Mouse (Mus musculus) embryonic facial prominence, embryonic 11.5 days (tissue): ENCODE measurements around the gene Kcng3. TPM values are rescaled to one million over a fixed set of nuclear protein-coding genes. Genes with fewer than 3 reads are reported as not detected.

Experiments used
- ATAC-seq: fragments of 200-750 bp; cut with Nextera tagmentation; replicated peaks from 2 replicates; pipeline ENCODE4 v1.8.0; 2017; ENCODE audit warnings: low read depth; ENCODE audit not compliant: insufficient number of reproducible peaks, low FRiP score, low TSS enrichment
- DNase-seq: peaks from one replicate; pipeline ENCODE4 v3.0.0-alpha.2; 2015; ENCODE audit warnings: low spot score
- H3K27ac ChIP-seq: fragments of 300-500 bp; sonication (generic); replicated peaks from 2 replicates; pipeline ENCODE4 v1.5.1; 2014; ENCODE audit warnings: mild to moderate bottlenecking, low read depth, low read length, control low read depth
- H3K27me3 ChIP-seq: fragments of 300-500 bp; sonication (generic); 2 replicates; pipeline ENCODE4 v1.6.1; 2014; ENCODE audit warnings: mild to moderate bottlenecking, low read length, moderate library complexity, mixed read lengths; ENCODE audit not compliant: control insufficient read depth, insufficient read depth
- H3K36me3 ChIP-seq: fragments of 300-500 bp; sonication (generic); replicated peaks from 2 replicates; pipeline ENCODE4 v1.6.1; 2014; ENCODE audit warnings: low read depth, mild to moderate bottlenecking, low read length, moderate library complexity, mixed read lengths; ENCODE audit not compliant: control insufficient read depth, insufficient read depth
- H3K4me1 ChIP-seq: fragments of 300-500 bp; sonication (generic); 2 replicates; pipeline ENCODE4 v1.6.1; 2014; ENCODE audit warnings: low read length, mixed read lengths; ENCODE audit not compliant: control insufficient read depth, insufficient read depth
- H3K4me2 ChIP-seq: fragments of 300-500 bp; sonication (generic); 2 replicates; pipeline ENCODE4 v1.6.1; 2014; ENCODE audit warnings: low read depth, mild to moderate bottlenecking, control low read depth, low read length, moderate library complexity
- H3K4me3 ChIP-seq: fragments of 300-500 bp; sonication (generic); 2 replicates; pipeline ENCODE4 v1.5.1; 2014; ENCODE audit warnings: low read depth, low read length, control low read depth
- H3K9ac ChIP-seq: fragments of 300-500 bp; sonication (generic); replicated peaks from 2 replicates; pipeline ENCODE4 v1.6.1; 2014; ENCODE audit warnings: mild to moderate bottlenecking, control low read depth, low read length
- H3K9me3 ChIP-seq: fragments of 300-500 bp; sonication (generic); replicated peaks from 2 replicates; pipeline ENCODE4 v1.6.1; 2016; ENCODE audit warnings: mild to moderate bottlenecking, low read length, inconsistent platforms, mixed read lengths; ENCODE audit not compliant: control insufficient read depth
- WGBS: fragments of 180-500 bp; shearing (Covaris S2); extraction: QIAGEN DNeasy Blood & Tissue Kit; methylation state at CpG from one replicate; pipeline ENCODE4 v1.1.7; 2014; 5-methylcytosine and 5-hydroxymethylcytosine counted together
- polyA plus RNA-seq: library from polyadenylated mRNA; unstranded; fragments of >200 nt; fragmentation: Nextera tagmentation; extraction: Ambion mirVana; gene quantifications from 2 replicates; pipeline ENCODE4 v1.2.1, GENCODE M21; 2014

Kcng3 gene
- polyA plus RNA-seq, 1 experiment from 2014 or later, result not detected

- Histone ChIP-seq H3K4me2 (no peak overlapping the region), H3K27ac (no peak overlapping the region), H3K9ac (no peak overlapping the region), H3K9me3 (no peaks in the 10 kb centered on the region), H3K4me1 (no peaks in the 10 kb centered on the region), H3K4me3 (no peak overlapping the region), H3K27me3 (no peaks in the 10 kb centered on the region), H3K36me3 (no peaks in the 10 kb centered on the region)
- no peak for ATAC-seq
- WGBS, result 92% methylated on average over 11 of the region's 11 CpGs
- DNase-seq, result no peak
These were observed 54.8 kb downstream of the Kcng3 start for GRCm38 (mm10) chr17:83576810-83577371.

GRCm38 (mm10) chr17:83574615-83575014 lies 57.1 kb downstream of the Kcng3 start:
- H3K27ac ChIP-seq, result no peak overlapping the region
- no peaks in the 10 kb centered on the region for H3K36me3 ChIP-seq
- no peak overlapping the region for H3K9ac ChIP-seq
- no peak overlapping the region for H3K4me2 ChIP-seq
- no peak overlapping the region for H3K4me3 ChIP-seq
- H3K9me3 ChIP-seq, result no peaks in the 10 kb centered on the region
- DNase-seq (no peak), ATAC-seq (no peak)
- WGBS, result 89% methylated on average over 8 of the region's 8 CpGs
- no peaks in the 10 kb centered on the region for H3K4me1 ChIP-seq
- no peaks in the 10 kb centered on the region for H3K27me3 ChIP-seq

- DNase-seq, result no peak
- H3K4me3 ChIP-seq, result no peak overlapping the region
- no peak overlapping the region for H3K4me2 ChIP-seq
- no peaks in the 10 kb centered on the region for H3K27me3 ChIP-seq
- H3K9me3 ChIP-seq, result no peaks in the 10 kb centered on the region
- no peak overlapping the region for H3K27ac ChIP-seq
- ATAC-seq, result no peak
- WGBS, result 79% methylated on average over 6 of the region's 6 CpGs
- no peaks in the 10 kb centered on the region for H3K36me3 ChIP-seq
- H3K4me1 ChIP-seq, result no peaks in the 10 kb centered on the region
- no peak overlapping the region for H3K9ac ChIP-seq
These were observed 58.6 kb downstream of the Kcng3 start for GRCm38 (mm10) chr17:83573128-83573527.

GRCm38 (mm10) chr17:83572366-83572765 lies 59.3 kb downstream of the Kcng3 start:
- 52% methylated on average over 4 of the region's 4 CpGs for WGBS
- Histone ChIP-seq H3K27me3 (no peaks in the 10 kb centered on the region), H3K4me2 (no peak overlapping the region), H3K4me1 (no peaks in the 10 kb centered on the region), H3K9me3 (no peaks in the 10 kb centered on the region), H3K36me3 (no peaks in the 10 kb centered on the region), H3K27ac (no peak overlapping the region), H3K9ac (no peak overlapping the region), H3K4me3 (no peak overlapping the region)
- no peak for ATAC-seq
- DNase-seq, result no peak

GRCm38 (mm10) chr17:83567375-83567774 lies 64.3 kb downstream of the Kcng3 start:
- no peak for DNase-seq
- Histone ChIP-seq H3K27me3 (no peaks in the 10 kb centered on the region), H3K9ac (no peak overlapping the region), H3K4me2 (no peak overlapping the region), H3K4me1 (no peaks in the 10 kb centered on the region), H3K4me3 (no peak overlapping the region), H3K9me3 (no peaks in the 10 kb centered on the region), H3K27ac (no peak overlapping the region), H3K36me3 (no peaks in the 10 kb centered on the region)
- ATAC-seq, result no peak
- WGBS, result 26% methylated on average over 8 of the region's 8 CpGs

GRCm38 (mm10) chr17:83565506-83565905 lies 66.2 kb downstream of the Kcng3 start:
- WGBS, result 36% methylated on average over 4 of the region's 4 CpGs
- ATAC-seq (peak; percentile 50; the same call in 1 of the 2 replicates), DNase-seq (no peak)
- H3K27ac ChIP-seq, result no peak overlapping the region
- H3K4me1 ChIP-seq, result no peaks in the 10 kb centered on the region
- no peaks in the 10 kb centered on the region for H3K36me3 ChIP-seq
- no peak overlapping the region for H3K4me2 ChIP-seq
- no peaks in the 10 kb centered on the region for H3K27me3 ChIP-seq
- no peak overlapping the region for H3K4me3 ChIP-seq
- H3K9ac ChIP-seq, result no peak overlapping the region
- no peaks in the 10 kb centered on the region for H3K9me3 ChIP-seq

GRCm38 (mm10) chr17:83564119-83564820 lies 67.4 kb downstream of the Kcng3 start:
- Histone ChIP-seq H3K27ac (no peak overlapping the region), H3K9ac (peak overlapping the region; percentile 15; the same call in 1 of the 2 replicates), H3K27me3 (no peaks in the 10 kb centered on the region), H3K4me2 (no peak overlapping the region), H3K9me3 (no peaks in the 10 kb centered on the region), H3K4me3 (no peak overlapping the region), H3K4me1 (no peaks in the 10 kb centered on the region), H3K36me3 (no peaks in the 10 kb centered on the region)
- DNase-seq (no peak), ATAC-seq (no peak)
- 44% methylated on average over 12 of the region's 12 CpGs for WGBS

GRCm38 (mm10) chr17:83563703-83564111 lies 68.0 kb downstream of the Kcng3 start:
- no peak overlapping the region for H3K4me3 ChIP-seq
- 36% methylated on average over 10 of the region's 10 CpGs for WGBS
- peak overlapping the region; percentile 15; the same call in 1 of the 2 replicates for H3K9ac ChIP-seq
- H3K4me1 ChIP-seq, result no peaks in the 10 kb centered on the region
- ATAC-seq, result 0 out of 2 replicates have a peak, but pooled peaks have one; percentile 61
- no peak overlapping the region for H3K27ac ChIP-seq
- H3K9me3 ChIP-seq, result no peaks in the 10 kb centered on the region
- H3K27me3 ChIP-seq, result no peaks in the 10 kb centered on the region
- no peak overlapping the region; the same call in 1 of the 2 replicates for H3K4me2 ChIP-seq
- H3K36me3 ChIP-seq, result no peaks in the 10 kb centered on the region
- peak; percentile 71 for DNase-seq
